Mouse (Mus musculus) neural tube, embryonic 12.5 days (tissue): ENCODE data around the gene Cabin1. TPM values are rescaled to one million over a fixed set of nuclear protein-coding genes. Genes with fewer than 3 reads are reported as not detected.

Source experiments
- ATAC-seq: fragments of 200-750 bp; cut with Nextera tagmentation; 2 replicates; pipeline ENCODE4 v1.8.0; 2017; ENCODE audit warnings: low read depth, mild to moderate bottlenecking, moderate TSS enrichment, moderate library complexity; ENCODE audit not compliant: low FRiP score
- H3K27ac ChIP-seq: fragments of 300-500 bp; sonication (generic); 2 replicates; pipeline ENCODE4 v1.5.1; 2016
- H3K27me3 ChIP-seq: fragments of 300-500 bp; sonication (generic); replicated peaks from 2 replicates; pipeline ENCODE4 v1.6.1; 2016; ENCODE audit warnings: mild to moderate bottlenecking
- H3K36me3 ChIP-seq: fragments of 300-500 bp; sonication (generic); 2 replicates; pipeline ENCODE4 v1.6.1; 2016; ENCODE audit warnings: mild to moderate bottlenecking
- H3K4me1 ChIP-seq: fragments of 300-500 bp; sonication (generic); 2 replicates; pipeline ENCODE4 v1.6.1; 2016
- H3K4me2 ChIP-seq: fragments of 300-500 bp; sonication (generic); replicated peaks from 2 replicates; pipeline ENCODE4 v1.6.1; 2016; ENCODE audit warnings: mild to moderate bottlenecking
- H3K4me3 ChIP-seq: fragments of 300-500 bp; sonication (generic); 2 replicates; pipeline ENCODE4 v1.5.1; 2016
- H3K9ac ChIP-seq: fragments of 300-500 bp; sonication (generic); 2 replicates; pipeline ENCODE4 v1.6.1; 2016; ENCODE audit warnings: mild to moderate bottlenecking
- H3K9me3 ChIP-seq: fragments of 300-500 bp; sonication (generic); 2 replicates; pipeline ENCODE4 v1.6.1; 2016; ENCODE audit warnings: mild to moderate bottlenecking
- WGBS: fragments of 180-500 bp; shearing (Covaris S2); methylation state at CpG from one replicate; pipeline ENCODE4 v1.1.7; 2016; 5-methylcytosine and 5-hydroxymethylcytosine counted together
- polyA plus RNA-seq: library from polyadenylated mRNA; unstranded; fragments of >200 nt; fragmentation: Nextera tagmentation; extraction: Ambion mirVana; gene quantifications from 2 replicates; pipeline ENCODE4 v1.2.1, GENCODE M21; 2016

Gene Cabin1
- polyA plus RNA-seq, 1 experiment from 2014 or later = 37.2 TPM

DNA sequence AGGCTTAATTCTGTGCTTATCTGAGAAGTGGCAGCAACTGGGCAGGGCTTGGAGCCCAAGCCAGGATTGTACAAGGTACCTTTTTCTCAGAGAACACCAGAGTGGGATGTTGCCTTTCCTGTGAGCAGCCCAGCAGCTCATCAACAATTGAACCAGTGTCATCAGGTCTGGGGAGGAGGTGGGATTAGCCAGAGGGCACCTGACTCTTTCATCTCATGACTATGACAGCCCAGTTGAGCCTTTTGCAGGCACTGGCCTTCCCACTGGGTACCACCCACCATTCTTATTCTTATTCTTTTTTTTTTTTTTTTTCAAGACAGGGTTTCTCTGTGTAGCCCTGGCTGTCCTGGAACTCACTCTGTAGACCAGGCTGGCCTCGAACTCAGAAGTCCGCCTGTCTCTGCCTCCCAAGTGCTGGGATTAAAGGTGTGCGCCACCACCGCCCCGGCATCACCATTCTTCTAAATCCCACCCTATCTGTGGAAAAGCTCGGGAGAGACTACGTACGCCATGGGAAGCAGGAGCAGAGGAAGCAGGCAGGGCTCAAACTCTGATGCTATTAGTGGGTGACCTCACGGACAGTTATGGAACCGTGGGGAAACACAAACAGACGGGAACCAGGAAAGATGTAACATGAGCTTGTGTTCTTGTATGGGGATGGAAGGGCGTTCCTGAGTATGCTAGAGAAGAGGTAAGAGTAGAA, 127.9 kb downstream of the Cabin1 start:
- Histone ChIP-seq H3K4me3 (no peak overlapping the region), H3K27me3 (no peaks in the 10 kb centered on the region), H3K27ac (no peak overlapping the region), H3K4me1 (no peaks in the 10 kb centered on the region), H3K4me2 (no peak overlapping the region), H3K9me3 (no peaks in the 10 kb centered on the region), H3K9ac (no peak overlapping the region), H3K36me3 (no peaks in the 10 kb centered on the region)
- 90% methylated on average over 12 of the region's 12 CpGs for WGBS
- no peak for ATAC-seq

DNA sequence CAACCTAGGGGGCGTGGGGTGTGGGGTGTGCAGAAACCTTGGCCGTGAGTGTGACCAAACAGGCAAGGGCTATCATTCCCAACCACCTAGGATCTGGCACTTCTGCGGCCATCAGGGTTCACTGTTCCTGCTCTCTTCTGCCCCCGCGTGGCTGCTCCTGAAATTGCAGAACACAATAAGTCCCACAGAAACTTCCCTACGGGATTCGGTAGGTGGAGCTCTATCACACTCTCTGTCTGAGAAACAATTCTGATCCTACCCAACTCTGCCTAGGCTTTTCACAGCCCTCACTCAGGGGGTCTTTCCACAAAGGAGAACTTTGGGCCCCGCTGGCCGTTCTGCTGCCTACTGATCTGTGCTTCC, 128.5 kb downstream of the Cabin1 start:
- H3K9me3 ChIP-seq = no peaks in the 10 kb centered on the region
- H3K4me2 ChIP-seq = no peak overlapping the region
- H3K27ac ChIP-seq = no peak overlapping the region
- 4% methylated on average over 9 of the region's 9 CpGs for WGBS
- no peaks in the 10 kb centered on the region for H3K27me3 ChIP-seq
- ATAC-seq = no peak
- H3K9ac ChIP-seq = no peak overlapping the region
- H3K4me1 ChIP-seq = no peaks in the 10 kb centered on the region
- H3K36me3 ChIP-seq = no peaks in the 10 kb centered on the region
- H3K4me3 ChIP-seq = no peak overlapping the region

DNA sequence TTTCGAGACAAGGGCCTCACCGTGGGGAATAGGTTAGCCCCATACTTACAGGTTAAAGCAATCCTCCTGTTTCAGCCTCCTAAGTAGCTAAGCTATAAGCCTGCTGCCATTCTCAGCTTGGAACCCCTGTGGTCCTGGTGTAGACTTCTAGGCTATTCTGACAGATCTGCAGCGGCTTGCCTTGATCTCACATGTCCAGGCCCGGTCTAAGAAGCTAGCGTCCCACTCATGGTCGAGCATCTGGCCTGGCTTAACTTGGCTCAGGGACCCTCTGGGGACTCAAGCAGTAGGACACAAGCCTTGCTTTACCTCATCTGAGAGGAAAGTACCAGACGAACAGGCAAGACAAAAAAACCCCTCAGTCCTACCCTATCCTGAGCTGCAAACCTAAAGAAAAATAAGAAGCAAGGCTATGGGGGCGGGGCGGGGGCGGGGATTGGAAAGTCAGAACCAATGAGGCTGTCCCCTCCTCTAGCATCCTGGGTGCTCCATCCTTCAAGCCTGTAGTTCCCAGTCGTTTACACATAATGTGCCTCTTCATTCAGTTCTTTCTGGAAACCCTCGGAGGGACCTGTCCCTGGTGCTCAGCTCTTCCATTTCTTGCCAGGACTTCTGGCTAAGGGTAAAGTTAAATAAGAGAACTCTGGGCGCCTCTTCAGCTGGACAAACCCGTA, 129.0 kb downstream of the Cabin1 start:
- no peaks in the 10 kb centered on the region for H3K4me1 ChIP-seq
- no peaks in the 10 kb centered on the region for H3K36me3 ChIP-seq
- no peak overlapping the region for H3K9ac ChIP-seq
- H3K27ac ChIP-seq = no peak overlapping the region
- ATAC-seq = no peak
- H3K27me3 ChIP-seq = no peaks in the 10 kb centered on the region
- H3K4me2 ChIP-seq = no peak overlapping the region
- H3K9me3 ChIP-seq = no peaks in the 10 kb centered on the region
- no peak overlapping the region for H3K4me3 ChIP-seq
- WGBS = 72% methylated on average over 14 of the region's 14 CpGs

DNA sequence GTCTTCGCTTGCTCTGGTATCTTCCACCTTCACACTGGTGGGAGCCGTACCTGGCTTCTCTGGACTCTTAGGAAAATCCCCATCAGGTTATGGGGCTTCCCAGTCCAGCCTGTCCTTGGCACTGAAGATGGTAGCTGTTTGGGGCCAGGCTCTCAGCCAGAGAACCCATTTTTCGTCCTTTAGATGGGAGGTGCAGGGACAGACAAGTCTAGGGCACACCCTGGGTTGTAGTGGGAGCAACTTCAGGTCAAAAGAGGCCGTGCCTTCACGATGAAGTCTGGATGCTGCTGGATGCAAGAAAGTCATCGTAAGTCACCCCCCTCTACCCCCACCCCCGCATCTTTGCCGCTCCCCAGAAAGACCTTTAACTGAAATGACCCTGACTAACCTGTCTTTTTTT, 129.5 kb downstream of the Cabin1 start:
- Histone ChIP-seq H3K4me1 (no peaks in the 10 kb centered on the region), H3K4me2 (no peak overlapping the region), H3K27ac (no peak overlapping the region), H3K9ac (no peak overlapping the region), H3K27me3 (no peaks in the 10 kb centered on the region), H3K9me3 (no peaks in the 10 kb centered on the region), H3K4me3 (no peak overlapping the region), H3K36me3 (no peaks in the 10 kb centered on the region)
- 94% methylated on average over 8 of the region's 8 CpGs for WGBS
- no peak for ATAC-seq

DNA sequence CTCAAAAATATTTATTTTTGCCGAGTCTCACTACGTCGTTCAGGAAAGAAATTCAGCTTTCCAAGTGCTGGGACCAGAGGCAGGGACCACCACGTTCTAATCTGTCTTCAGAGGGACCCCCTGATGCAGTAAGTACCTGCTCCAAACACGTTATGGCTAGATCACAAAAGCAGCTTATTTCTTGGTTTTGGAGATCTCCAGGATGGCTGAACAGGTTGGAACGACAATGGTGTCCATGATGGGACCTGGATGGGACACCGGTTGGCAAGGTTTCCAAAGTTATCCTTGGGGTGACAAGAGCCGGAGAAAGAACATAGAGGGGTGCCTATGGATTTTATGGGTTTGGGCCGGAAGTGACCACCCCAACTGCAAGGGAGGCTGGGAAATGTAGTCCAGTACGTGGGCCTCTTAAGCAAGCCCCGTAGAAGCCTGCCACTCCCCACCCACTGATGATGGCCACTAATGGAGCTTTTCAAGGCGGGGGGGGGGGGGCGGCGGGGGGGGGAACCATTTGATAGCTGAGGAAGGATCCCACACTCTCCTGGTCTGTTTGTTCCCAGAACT, 130.5 kb downstream of the Cabin1 start:
- 74% methylated on average over 14 of the region's 14 CpGs for WGBS
- H3K27me3 ChIP-seq = no peaks in the 10 kb centered on the region
- H3K4me1 ChIP-seq = no peaks in the 10 kb centered on the region
- H3K4me2 ChIP-seq = no peak overlapping the region
- H3K9me3 ChIP-seq = no peaks in the 10 kb centered on the region
- no peak overlapping the region for H3K9ac ChIP-seq
- H3K27ac ChIP-seq = no peak overlapping the region
- no peaks in the 10 kb centered on the region for H3K36me3 ChIP-seq
- H3K4me3 ChIP-seq = no peak overlapping the region
- ATAC-seq = no peak

DNA sequence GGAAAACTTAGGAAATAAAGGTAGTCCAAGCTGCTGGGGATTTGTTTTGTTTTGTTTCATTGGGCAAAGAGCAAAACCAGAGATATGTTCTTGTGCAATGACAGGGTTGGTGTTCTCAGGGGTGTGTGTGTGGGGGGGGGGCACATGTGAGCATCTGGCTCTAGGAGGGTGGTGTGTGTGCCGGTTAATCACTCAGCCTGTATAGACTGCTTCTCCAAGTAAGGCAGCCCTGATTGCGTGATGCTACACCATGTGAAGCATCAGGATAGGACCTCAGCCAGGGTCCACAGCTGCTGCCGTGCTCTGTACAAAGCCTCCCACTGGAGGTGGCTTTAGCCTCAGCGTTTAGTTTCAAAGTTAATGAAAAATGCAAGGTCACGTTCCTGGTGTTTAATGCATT, 131.1 kb downstream of the Cabin1 start:
- 77% methylated on average over 5 of the region's 5 CpGs for WGBS
- Histone ChIP-seq H3K36me3 (no peaks in the 10 kb centered on the region), H3K4me2 (no peak overlapping the region), H3K27me3 (no peaks in the 10 kb centered on the region), H3K4me3 (no peak overlapping the region), H3K9me3 (no peaks in the 10 kb centered on the region), H3K9ac (no peak overlapping the region), H3K4me1 (no peaks in the 10 kb centered on the region), H3K27ac (no peak overlapping the region)
- no peak for ATAC-seq

DNA sequence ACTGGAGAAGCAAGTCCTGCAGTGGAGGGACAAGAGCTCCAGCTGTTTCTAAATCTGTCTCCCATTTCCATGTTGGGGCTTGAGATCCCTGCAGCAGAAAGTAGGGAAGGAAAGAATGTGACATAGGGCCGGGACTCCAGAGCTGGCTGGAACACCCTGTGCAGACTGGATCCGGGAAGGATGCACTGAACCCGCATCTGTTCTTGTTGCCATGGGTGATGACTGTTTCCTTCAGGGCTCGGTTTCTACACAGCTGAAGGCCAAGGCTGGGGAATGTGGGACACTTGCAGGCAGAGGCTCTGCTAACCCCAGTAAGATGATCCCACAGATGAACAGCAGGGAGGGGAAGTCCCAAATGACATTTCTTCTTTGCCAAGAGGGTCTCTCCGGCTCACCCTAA, 131.5 kb downstream of the Cabin1 start:
- Histone ChIP-seq H3K4me2 (no peak overlapping the region), H3K36me3 (no peaks in the 10 kb centered on the region), H3K4me1 (no peaks in the 10 kb centered on the region), H3K9me3 (no peaks in the 10 kb centered on the region), H3K4me3 (no peak overlapping the region), H3K27me3 (no peaks in the 10 kb centered on the region), H3K9ac (no peak overlapping the region), H3K27ac (no peak overlapping the region)
- no peak for ATAC-seq
- WGBS = 59% methylated on average over 5 of the region's 5 CpGs

DNA sequence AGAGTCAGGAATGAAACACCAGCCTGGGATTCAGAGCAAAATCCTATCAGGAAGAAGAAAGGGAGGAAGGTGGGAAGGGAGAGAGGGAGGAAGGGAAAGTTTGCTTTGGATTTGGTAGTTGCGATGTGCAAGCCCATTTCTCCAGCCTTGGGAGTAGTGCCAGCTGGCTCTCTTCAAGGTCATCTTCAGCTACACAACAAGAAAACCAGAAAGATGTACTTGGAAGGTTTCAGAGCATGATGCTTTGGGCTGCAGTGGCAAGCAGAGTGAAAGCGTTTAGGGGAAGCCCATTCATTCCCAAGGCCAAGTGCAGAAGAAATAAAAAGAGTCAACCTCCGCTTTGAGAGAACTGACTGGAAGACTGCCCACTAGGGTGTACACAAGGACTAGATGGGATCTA, 136.7 kb downstream of the Cabin1 start:
- Histone ChIP-seq H3K36me3 (no peaks in the 10 kb centered on the region), H3K27me3 (no peaks in the 10 kb centered on the region), H3K9ac (no peak overlapping the region), H3K4me3 (no peak overlapping the region), H3K4me2 (no peak overlapping the region), H3K4me1 (no peaks in the 10 kb centered on the region), H3K9me3 (no peaks in the 10 kb centered on the region), H3K27ac (no peak overlapping the region)
- no peak for ATAC-seq
- WGBS = 86% methylated on average over 3 of the region's 3 CpGs

DNA sequence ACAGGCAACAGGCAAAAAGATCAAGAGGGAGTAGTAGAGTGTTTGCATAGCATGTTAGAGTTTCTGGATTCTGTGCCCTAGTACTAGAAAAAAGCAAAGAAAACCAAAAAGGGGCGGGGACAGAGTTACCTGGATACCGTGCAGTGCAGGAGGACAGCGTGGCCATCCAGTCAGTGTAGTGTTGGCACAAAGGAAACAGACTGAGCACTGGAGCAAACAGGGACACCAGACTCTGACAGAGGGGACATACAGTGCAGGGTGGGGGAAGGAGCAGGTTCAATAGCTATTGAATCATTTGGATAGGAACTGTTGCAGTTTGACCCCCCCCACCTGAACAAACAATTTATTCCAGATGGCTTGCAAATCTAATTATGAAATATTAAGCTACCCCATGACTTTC, 137.2 kb downstream of the Cabin1 start:
- Histone ChIP-seq H3K9ac (no peak overlapping the region), H3K4me1 (no peaks in the 10 kb centered on the region), H3K9me3 (no peaks in the 10 kb centered on the region), H3K27me3 (no peaks in the 10 kb centered on the region), H3K36me3 (no peaks in the 10 kb centered on the region), H3K4me3 (no peak overlapping the region), H3K27ac (no peak overlapping the region), H3K4me2 (no peak overlapping the region)
- no peak for ATAC-seq
- 77% methylated on average over 3 of the region's 3 CpGs for WGBS

DNA sequence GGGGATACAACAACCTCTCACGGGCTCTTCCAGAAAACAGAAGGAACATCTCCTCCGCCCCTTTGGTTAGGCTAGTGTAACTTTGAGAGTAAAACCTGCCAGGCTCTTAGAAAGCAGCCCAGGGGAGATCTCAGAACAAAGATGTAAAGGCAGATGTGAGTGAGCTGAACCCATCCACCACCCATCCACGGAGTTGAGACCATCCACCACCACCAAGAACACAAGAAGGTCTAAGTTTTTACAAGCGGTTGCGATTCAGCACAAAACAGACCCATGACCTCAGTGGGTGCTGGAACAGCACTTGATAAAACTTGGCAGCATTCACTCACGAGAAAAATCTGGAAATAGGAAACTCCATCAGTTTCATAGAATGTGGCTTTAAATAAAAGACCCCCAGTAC, 138.2 kb downstream of the Cabin1 start:
- no peak for ATAC-seq
- no peaks in the 10 kb centered on the region for H3K9me3 ChIP-seq
- H3K4me2 ChIP-seq = no peak overlapping the region
- no peak overlapping the region for H3K4me3 ChIP-seq
- no peaks in the 10 kb centered on the region for H3K4me1 ChIP-seq
- H3K27ac ChIP-seq = no peak overlapping the region
- WGBS = 68% methylated on average over 6 of the region's 6 CpGs
- H3K36me3 ChIP-seq = no peaks in the 10 kb centered on the region
- no peaks in the 10 kb centered on the region for H3K27me3 ChIP-seq
- H3K9ac ChIP-seq = no peak overlapping the region

DNA sequence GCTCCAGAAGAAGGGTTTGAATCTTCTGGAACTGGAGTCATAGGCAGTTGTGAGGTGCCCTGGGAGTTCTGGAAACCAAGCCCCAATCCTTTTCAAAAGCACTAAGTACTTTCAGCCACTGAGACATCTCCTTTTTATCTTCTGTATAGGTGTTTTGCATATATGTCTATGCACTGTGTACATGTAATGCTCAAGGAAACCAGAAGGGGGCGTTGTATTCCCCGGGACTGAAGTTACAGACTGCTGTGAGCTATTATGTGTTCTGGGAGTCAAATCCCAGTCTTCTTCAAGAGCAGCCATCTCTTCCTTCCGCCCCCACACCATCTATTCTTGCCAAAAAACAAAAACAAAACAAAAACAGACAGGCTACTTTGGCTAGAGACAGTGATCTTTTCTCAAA, 143.3 kb downstream of the Cabin1 start:
- Histone ChIP-seq H3K4me2 (no peak overlapping the region), H3K9me3 (no peaks in the 10 kb centered on the region), H3K4me3 (no peak overlapping the region), H3K9ac (no peak overlapping the region), H3K27me3 (no peaks in the 10 kb centered on the region), H3K36me3 (no peaks in the 10 kb centered on the region), H3K4me1 (no peaks in the 10 kb centered on the region), H3K27ac (no peak overlapping the region)
- no peak for ATAC-seq
- 56% methylated on average over 3 of the region's 3 CpGs for WGBS

DNA sequence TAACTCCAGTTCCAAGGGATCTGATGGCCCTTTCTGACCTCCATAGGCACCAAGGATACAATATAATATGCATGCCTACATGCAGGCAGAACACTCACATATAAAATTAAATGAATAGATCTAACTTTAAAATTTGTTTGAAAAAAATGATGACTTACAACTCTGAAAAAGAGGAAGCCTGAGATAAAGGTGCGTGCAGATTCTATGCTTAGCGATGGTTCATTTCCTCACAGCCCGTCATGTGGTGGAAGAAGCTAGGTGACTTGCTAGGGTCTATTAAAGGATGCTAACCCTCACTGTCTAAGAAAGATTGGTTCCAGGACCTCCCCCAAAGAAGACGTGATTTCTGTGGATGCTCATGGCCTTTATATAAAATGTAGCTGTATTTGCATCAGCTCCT, 148.1 kb downstream of the Cabin1 start:
- no peak overlapping the region for H3K4me2 ChIP-seq
- H3K9me3 ChIP-seq = no peaks in the 10 kb centered on the region
- no peaks in the 10 kb centered on the region for H3K27me3 ChIP-seq
- H3K27ac ChIP-seq = no peak overlapping the region
- H3K9ac ChIP-seq = no peak overlapping the region
- 92% methylated on average over 4 of the region's 4 CpGs for WGBS
- no peak for ATAC-seq
- no peaks in the 10 kb centered on the region for H3K4me1 ChIP-seq
- no peak overlapping the region for H3K4me3 ChIP-seq
- no peaks in the 10 kb centered on the region for H3K36me3 ChIP-seq

DNA sequence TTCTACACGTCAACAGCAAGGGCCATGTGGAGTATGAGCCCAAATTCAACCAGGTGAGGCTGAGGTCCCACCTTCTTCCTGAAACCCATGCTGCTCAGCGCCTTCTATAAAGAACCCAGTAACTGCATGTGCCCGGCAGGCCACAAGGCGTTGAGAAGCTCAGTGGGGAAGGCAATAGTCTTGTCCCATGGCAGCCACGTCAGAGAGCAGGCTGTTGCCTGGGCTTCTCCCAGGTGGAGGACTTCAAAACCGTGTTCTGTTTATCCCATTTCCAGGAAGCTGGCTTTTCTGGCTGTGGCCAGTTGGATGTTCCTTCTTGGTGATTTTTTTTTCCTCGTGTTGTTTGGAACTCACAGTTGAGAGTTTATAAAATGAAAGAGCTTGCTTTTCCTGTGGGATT, 153.7 kb downstream of the Cabin1 start:
- no peaks in the 10 kb centered on the region for H3K36me3 ChIP-seq
- no peak overlapping the region for H3K4me3 ChIP-seq
- H3K9ac ChIP-seq = no peak overlapping the region
- no peaks in the 10 kb centered on the region for H3K27me3 ChIP-seq
- no peak overlapping the region for H3K4me2 ChIP-seq
- no peak for ATAC-seq
- H3K9me3 ChIP-seq = no peaks in the 10 kb centered on the region
- H3K27ac ChIP-seq = no peak overlapping the region
- WGBS = 68% methylated on average over 7 of the region's 7 CpGs
- no peaks in the 10 kb centered on the region for H3K4me1 ChIP-seq
